Mouse (Mus musculus) kidney, postnatal 0 days (tissue): ENCODE data around the gene Khnyn. TPM values are rescaled to one million over a fixed set of nuclear protein-coding genes. Genes with fewer than 3 reads are reported as not detected.

Experiments
- ATAC-seq: fragments of 200-750 bp; cut with Nextera tagmentation; replicated peaks from 2 replicates; pipeline ENCODE4 v1.8.0; 2017; ENCODE audit warnings: low read depth, moderate number of reproducible peaks, moderate TSS enrichment, moderate library complexity; ENCODE audit not compliant: low FRiP score
- DNase-seq: peaks from one replicate; pipeline ENCODE4 v3.0.0-alpha.2; 2016; ENCODE audit warnings: low spot score
- H3K27ac ChIP-seq: fragments of 300-500 bp; sonication (generic); 2 replicates; pipeline ENCODE4 v1.5.1; 2014; ENCODE audit warnings: mild to moderate bottlenecking
- H3K27me3 ChIP-seq: fragments of 300-500 bp; sonication (generic); 2 replicates; pipeline ENCODE4 v1.6.1; 2014; ENCODE audit warnings: low read length, mixed read lengths; ENCODE audit not compliant: insufficient read depth
- H3K36me3 ChIP-seq: fragments of 300-500 bp; sonication (generic); 2 replicates; pipeline ENCODE4 v1.6.1; 2014; ENCODE audit warnings: low read length, mixed read lengths; ENCODE audit not compliant: insufficient read depth
- H3K4me1 ChIP-seq: fragments of 300-500 bp; sonication (generic); replicated peaks from 2 replicates; pipeline ENCODE4 v1.6.1; 2014; ENCODE audit warnings: antibody characterized with exemption, low read length, mixed read lengths; ENCODE audit not compliant: insufficient read depth
- H3K4me2 ChIP-seq: fragments of 300-500 bp; sonication (generic); 2 replicates; pipeline ENCODE4 v1.6.1; 2014; ENCODE audit warnings: mild to moderate bottlenecking, low read length, moderate library complexity, mixed read lengths
- H3K4me3 ChIP-seq: fragments of 300-500 bp; sonication (generic); replicated peaks from 2 replicates; pipeline ENCODE4 v1.5.1; 2014; ENCODE audit warnings: low read depth, low read length
- H3K9ac ChIP-seq: fragments of 300-500 bp; sonication (generic); 2 replicates; pipeline ENCODE4 v1.6.1; 2014; ENCODE audit warnings: low read depth, low read length
- H3K9me3 ChIP-seq: fragments of 300-500 bp; sonication (generic); replicated peaks from 2 replicates; pipeline ENCODE4 v1.6.1; 2016; ENCODE audit warnings: low read length, inconsistent platforms, mixed read lengths
- CTCF ChIP-seq: IDR thresholded peaks from 2 replicates; pipeline ENCODE4 v1.5.1; 2016; ENCODE audit warnings: antibody characterized with exemption, low read depth, mild to moderate bottlenecking, moderate library complexity
- WGBS: fragments of 180-500 bp; shearing (Covaris S2); extraction: QIAGEN DNeasy Blood & Tissue Kit; methylation state at CpG from one replicate; pipeline ENCODE4 v1.1.7; 2014; 5-methylcytosine and 5-hydroxymethylcytosine counted together
- polyA plus RNA-seq: library from polyadenylated mRNA; unstranded; fragments of >200 nt; fragmentation: Nextera tagmentation; extraction: Ambion mirVana; gene quantifications from 2 replicates; pipeline ENCODE4 v1.2.1, GENCODE M21; 2015

Khnyn gene
- polyA plus RNA-seq, 1 experiment from 2014 or later: 8.1 TPM

- Histone ChIP-seq H3K4me1 (peaks cover 19% of the 10 kb centered on the region), H3K27me3 (no peaks in the 10 kb centered on the region), H3K36me3 (peaks cover 21% of the 10 kb centered on the region), H3K4me2 (peak within 1 kb of the TSS; percentile 61), H3K9me3 (no peaks in the 10 kb centered on the region), H3K9ac (peak within 1 kb of the TSS; percentile 87), H3K4me3 (peak within 1 kb of the TSS; percentile 73), H3K27ac (peak within 1 kb of the TSS; percentile 95)
- ATAC-seq: peak; percentile 15; the same call in 1 of the 2 replicates
- peak; percentile 40 for DNase-seq
- 35% methylated on average over 4 of the region's 4 CpGs for WGBS
- no peak for TF ChIP-seq CTCF
These were observed 581 bp upstream of the Khnyn start, which contains the start of gene Cbln3 for GRCm38 (mm10) chr14:55884166-55884565. Gene Cbln3, minus strand, starts transcription at chr14:55884392.

- peak overlapping the region; percentile 95 for H3K27ac ChIP-seq
- peak overlapping the region; percentile 61 for H3K4me2 ChIP-seq
- DNase-seq (peak; percentile 73), ATAC-seq (peak; percentile 60)
- peaks cover 19% of the 10 kb centered on the region for H3K4me1 ChIP-seq
- peak overlapping the region; percentile 73 for H3K4me3 ChIP-seq
- 1% methylated on average over 10 of the region's 30 CpGs for WGBS
- no peaks in the 10 kb centered on the region for H3K9me3 ChIP-seq
- no peak for TF ChIP-seq CTCF
- no peaks in the 10 kb centered on the region for H3K27me3 ChIP-seq
- H3K9ac ChIP-seq: peak overlapping the region; percentile 87
- H3K36me3 ChIP-seq: peaks cover 27% of the 10 kb centered on the region
These were observed 505 bp downstream of the Khnyn start for GRCm38 (mm10) chr14:55885114-55885790.

GRCm38 (mm10) chr14:55885791-55886271 is 1.1 kb downstream of the Khnyn start:
- Histone ChIP-seq H3K27ac (peak overlapping the region; percentile 95), H3K4me1 (peaks cover 19% of the 10 kb centered on the region), H3K4me3 (peak overlapping the region; percentile 73), H3K27me3 (no peaks in the 10 kb centered on the region), H3K36me3 (peaks cover 28% of the 10 kb centered on the region), H3K9ac (peak overlapping the region; percentile 87), H3K4me2 (peak overlapping the region; percentile 61), H3K9me3 (no peaks in the 10 kb centered on the region)
- no peak for ATAC-seq
- DNase-seq: peak; percentile 75
- 3% methylated on average over 16 of the region's 16 CpGs for WGBS
- TF ChIP-seq CTCF: no peak

- H3K27me3 ChIP-seq: no peaks in the 10 kb centered on the region
- 0 out of 2 replicates have a peak overlapping the region, but pooled peaks have one; percentile 95 for H3K27ac ChIP-seq
- H3K9ac ChIP-seq: 0 out of 2 replicates have a peak overlapping the region, but pooled peaks have one; percentile 87
- peaks cover 19% of the 10 kb centered on the region for H3K4me1 ChIP-seq
- ATAC-seq (no peak), DNase-seq (no peak)
- H3K36me3 ChIP-seq: peaks cover 36% of the 10 kb centered on the region
- no peaks in the 10 kb centered on the region for H3K9me3 ChIP-seq
- WGBS: 77% methylated on average over 24 of the region's 24 CpGs
- TF ChIP-seq CTCF: no peak
- peak overlapping the region; percentile 61 for H3K4me2 ChIP-seq
- no peak overlapping the region for H3K4me3 ChIP-seq
These were observed 2.0 kb downstream of the Khnyn start for GRCm38 (mm10) chr14:55886571-55887382.

GRCm38 (mm10) chr14:55897671-55898070 is 12.9 kb downstream of the Khnyn start:
- Histone ChIP-seq H3K27ac (no peak overlapping the region), H3K36me3 (peaks cover 36% of the 10 kb centered on the region), H3K4me2 (no peak overlapping the region), H3K27me3 (no peaks in the 10 kb centered on the region), H3K9me3 (no peaks in the 10 kb centered on the region), H3K4me3 (no peak overlapping the region), H3K9ac (no peak overlapping the region), H3K4me1 (0 out of 2 replicates have a peak, but pooled peaks cover 4% of the 10 kb centered on the region)
- no peak for DNase-seq
- ATAC-seq: no peak
- TF ChIP-seq CTCF: no peak
- 93% methylated on average over 12 of the region's 12 CpGs for WGBS

GRCm38 (mm10) chr14:55898947-55899346 is 14.2 kb downstream of the Khnyn start:
- H3K27ac ChIP-seq: 0 out of 2 replicates have a peak overlapping the region, but pooled peaks have one; percentile 90
- H3K4me3 ChIP-seq: no peak overlapping the region
- no peaks in the 10 kb centered on the region for H3K9me3 ChIP-seq
- no peak for DNase-seq
- no peak for ATAC-seq
- H3K4me2 ChIP-seq: no peak overlapping the region
- H3K36me3 ChIP-seq: peaks cover 28% of the 10 kb centered on the region
- TF ChIP-seq CTCF: no peak
- peak overlapping the region; percentile 83 for H3K9ac ChIP-seq
- H3K27me3 ChIP-seq: no peaks in the 10 kb centered on the region
- WGBS: 87% methylated on average over 7 of the region's 7 CpGs
- H3K4me1 ChIP-seq: 0 out of 2 replicates have a peak, but pooled peaks cover 4% of the 10 kb centered on the region
